Mouse (Mus musculus): ENCODE measurements around the gene Gm3250. TPM values are rescaled to one million over a fixed set of nuclear protein-coding genes. Genes with fewer than 3 reads are reported as not detected.
"Not testable (repeated sequence)": the region's sequence is repeated elsewhere in the genome, so short reads cannot be mapped to it uniquely, and the experiment has no call there.

The Gm3250 gene
- polyA plus RNA-seq, 1 experiment from 2014 or later: not detected

- H3K27ac ChIP-seq; H3K4me2 ChIP-seq; H3K9me3 ChIP-seq (replicated peaks); H3K4me1 ChIP-seq (replicated peaks); H3K36me3 ChIP-seq; H3K27me3 ChIP-seq; ATAC-seq (ENCODE audit: low read depth); DNase-seq; H3K9ac ChIP-seq; H3K4me3 ChIP-seq (replicated peaks): not testable (repeated sequence)
- 52% methylated on average over 1 of the region's 1 CpGs for WGBS (ENCODE audit: insufficient replicate concordance)
These were observed 31.7 kb downstream of the Gm3250 start for GRCm38 (mm10) chr10:77750686-77751085.

DNA sequence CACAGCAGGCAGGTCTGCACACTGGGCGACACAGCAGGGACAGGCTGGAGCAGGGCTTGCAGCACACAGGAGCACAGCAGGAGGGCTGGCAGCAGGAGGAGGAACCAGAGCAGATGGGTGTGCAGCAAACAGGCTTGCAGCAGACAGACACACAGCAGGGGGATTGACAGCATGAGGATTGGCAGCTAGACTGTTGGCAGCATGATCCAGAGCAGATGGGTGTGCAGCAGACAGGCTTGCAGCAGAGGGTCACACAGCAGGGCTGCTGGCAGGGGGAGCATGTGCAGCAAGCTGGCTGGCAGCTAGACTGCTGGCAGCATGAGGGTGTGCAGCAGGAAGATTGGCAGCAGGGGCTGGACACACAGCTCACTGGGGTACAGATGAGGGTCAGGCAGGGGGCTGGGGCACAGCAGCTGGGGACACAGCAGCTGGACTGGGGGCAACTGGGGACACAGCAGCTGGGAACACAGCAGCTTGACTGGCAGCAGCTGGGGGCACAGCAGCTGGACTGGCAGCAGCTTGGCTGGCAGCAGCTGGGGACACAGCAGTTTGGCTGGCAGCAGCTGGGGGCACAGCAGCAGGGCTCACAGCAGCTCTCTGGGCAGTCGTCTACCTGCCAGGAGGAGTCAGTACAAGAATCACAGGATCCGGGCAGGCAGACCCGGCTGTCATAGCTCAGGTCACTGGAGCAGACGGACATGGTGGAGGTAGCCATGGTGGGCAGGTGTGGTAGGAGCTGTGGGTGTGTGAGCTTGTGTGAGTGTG lies 40.2 kb downstream of the Gm3250 start, which contains the start of gene Gm18596:
Gm18596 (minus strand) TSS at position 715 of the 765 bp plus-strand sequence.
- not testable (repeated sequence) for DNase-seq; H3K9me3 ChIP-seq (replicated peaks)
- 65% methylated on average over 4 of the region's 5 CpGs for WGBS (ENCODE audit: insufficient replicate concordance)

DNA sequence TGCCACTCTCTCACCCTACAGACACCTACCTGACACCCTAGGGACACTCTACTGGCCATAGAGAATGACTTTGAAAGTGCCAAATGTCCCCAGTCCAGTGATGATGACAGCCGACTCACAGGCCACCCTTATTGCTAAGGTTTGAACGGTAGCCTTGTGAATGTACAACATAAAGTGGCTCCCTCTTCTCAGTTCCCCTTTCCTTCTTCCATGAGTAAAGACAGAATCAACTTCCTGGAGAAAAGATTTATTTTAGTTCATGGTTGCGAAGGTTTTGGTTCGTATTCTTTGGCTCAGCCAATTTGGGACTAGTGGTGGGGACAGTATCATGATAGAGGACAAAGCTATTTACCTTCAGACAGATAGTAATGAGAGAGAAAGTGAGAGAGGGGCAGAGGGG lies 43.4 kb downstream of the Gm3250 start:
- 56% methylated on average over 4 of the region's 4 CpGs for WGBS (ENCODE audit: insufficient replicate concordance)
- H3K27me3 ChIP-seq: no peaks in the 10 kb centered on the region
- H3K4me3 ChIP-seq (replicated peaks): no peak overlapping the region
- H3K9ac ChIP-seq: no peak overlapping the region
- no peak overlapping the region for H3K4me2 ChIP-seq
- DNase-seq (no peak), ATAC-seq (ENCODE audit: low read depth) (no peak)
- no peaks in the 10 kb centered on the region for H3K4me1 ChIP-seq (replicated peaks)
- H3K36me3 ChIP-seq: no peaks in the 10 kb centered on the region
- H3K9me3 ChIP-seq (replicated peaks): peaks cover 3% of the 10 kb centered on the region; the same call in 1 of the 2 replicates
- no peak overlapping the region for H3K27ac ChIP-seq

More for the DNA sequence above, 40.2 kb downstream of the Gm3250 start, which contains the start of gene Gm18596:
- H3K4me2 ChIP-seq; H3K9ac ChIP-seq; H3K4me3 ChIP-seq (replicated peaks); H3K4me1 ChIP-seq (replicated peaks); ATAC-seq (ENCODE audit: low read depth); H3K36me3 ChIP-seq; H3K27me3 ChIP-seq; H3K27ac ChIP-seq: not testable (repeated sequence)

DNA sequence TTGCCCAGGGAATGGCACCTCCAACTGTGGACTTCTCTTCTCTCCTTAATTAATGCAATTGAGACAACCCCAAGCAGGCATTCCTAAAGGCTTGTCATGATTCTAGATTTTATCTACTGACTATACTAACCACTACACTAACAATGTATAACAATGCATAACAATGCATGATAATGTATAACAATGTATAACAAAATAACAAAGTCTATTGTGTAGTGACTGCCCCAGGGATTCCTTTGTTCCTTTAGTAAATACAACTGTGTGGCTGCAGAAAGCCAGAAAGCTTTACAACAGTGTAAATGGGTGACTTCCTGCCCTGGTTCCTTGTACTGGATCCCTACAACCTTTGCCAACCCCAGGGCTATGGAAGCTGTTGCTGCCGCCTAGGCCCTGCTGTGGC lies 46.4 kb downstream of the Gm3250 start:
- WGBS (ENCODE audit: insufficient replicate concordance): 79% methylated on average over 1 of the region's 1 CpGs
- ATAC-seq (ENCODE audit: low read depth): no peak
- no peak overlapping the region for H3K9ac ChIP-seq

More for the DNA sequence above, 46.4 kb downstream of the Gm3250 start:
- Histone ChIP-seq H3K4me3 (replicated peaks) (no peak overlapping the region), H3K27me3 (no peaks in the 10 kb centered on the region), H3K9me3 (replicated peaks) (peaks cover 3% of the 10 kb centered on the region; the same call in 1 of the 2 replicates), H3K4me1 (replicated peaks) (no peaks in the 10 kb centered on the region), H3K36me3 (no peaks in the 10 kb centered on the region), H3K27ac (no peak overlapping the region), H3K4me2 (no peak overlapping the region)
- DNase-seq: no peak

Other genes starting within 250 kb of the Gm3250 start
- 64.1 and 73.2 TPM in 2 replicates for gene Pttg1ip, start 200.8 kb downstream of the Gm3250 start, polyA plus RNA-seq (2015; fragmentation: Nextera tagmentation; extraction: Ambion mirVana)
- gene Sumo3, start 176.4 kb downstream of the Gm3250 start, polyA plus RNA-seq (2015; fragmentation: Nextera tagmentation; extraction: Ambion mirVana): 118 and 127 TPM in 2 replicates
- 1.1 and 5.3 TPM in 2 replicates for gene Gm49325, start 176.3 kb downstream of the Gm3250 start, polyA plus RNA-seq (2015; fragmentation: Nextera tagmentation; extraction: Ambion mirVana)
- gene Ube2g2, start 160.3 kb downstream of the Gm3250 start, polyA plus RNA-seq (2015; fragmentation: Nextera tagmentation; extraction: Ambion mirVana): 47.2 and 50.1 TPM in 2 replicates
- 0.07 and 0.10 TPM in 2 replicates for gene Tspear, start 96.0 kb downstream of the Gm3250 start, polyA plus RNA-seq (2015; fragmentation: Nextera tagmentation; extraction: Ambion mirVana)
- not detected in 2 replicates for gene Gm19402, start 91.8 kb downstream of the Gm3250 start, polyA plus RNA-seq (2015; fragmentation: Nextera tagmentation; extraction: Ambion mirVana)
- not detected in 2 replicates for gene Gm9508, start 85.3 kb downstream of the Gm3250 start, polyA plus RNA-seq (2015; fragmentation: Nextera tagmentation; extraction: Ambion mirVana)
- not detected in 2 replicates for gene Gm10272, start 75.9 kb downstream of the Gm3250 start, polyA plus RNA-seq (2015; fragmentation: Nextera tagmentation; extraction: Ambion mirVana)
- gene Gm10024, start 71.1 kb downstream of the Gm3250 start, polyA plus RNA-seq (2015; fragmentation: Nextera tagmentation; extraction: Ambion mirVana): not detected in 2 replicates
- gene Gm10142, start 66.7 kb downstream of the Gm3250 start, polyA plus RNA-seq (2015; fragmentation: Nextera tagmentation; extraction: Ambion mirVana): not detected in 2 replicates
- gene Krtap12-1, start 61.9 kb downstream of the Gm3250 start, polyA plus RNA-seq (2015; fragmentation: Nextera tagmentation; extraction: Ambion mirVana): not detected in 2 replicates
- not detected in 2 replicates for gene Gm10100, start 56.1 kb downstream of the Gm3250 start, polyA plus RNA-seq (2015; fragmentation: Nextera tagmentation; extraction: Ambion mirVana)
- gene Gm18596, start 39.9 kb downstream of the Gm3250 start, polyA plus RNA-seq (2015; fragmentation: Nextera tagmentation; extraction: Ambion mirVana): not detected in 2 replicates
- gene Gm9736, start 31.2 kb downstream of the Gm3250 start, polyA plus RNA-seq (2015; fragmentation: Nextera tagmentation; extraction: Ambion mirVana): not detected in 2 replicates
- not detected in 2 replicates for gene Gm3233, start 22.9 kb downstream of the Gm3250 start, polyA plus RNA-seq (2015; fragmentation: Nextera tagmentation; extraction: Ambion mirVana)
- not detected in 2 replicates for gene Gm3238, start 11.2 kb downstream of the Gm3250 start, polyA plus RNA-seq (2015; fragmentation: Nextera tagmentation; extraction: Ambion mirVana)
- gene Gm7138, start 5.6 kb downstream of the Gm3250 start, polyA plus RNA-seq (2015; fragmentation: Nextera tagmentation; extraction: Ambion mirVana): not detected in 2 replicates
- not detected in 2 replicates for gene Gm7137, start 5.7 kb upstream of the Gm3250 start, polyA plus RNA-seq (2015; fragmentation: Nextera tagmentation; extraction: Ambion mirVana)
- not detected in 2 replicates for gene Gm9639, start 12.5 kb upstream of the Gm3250 start, polyA plus RNA-seq (2015; fragmentation: Nextera tagmentation; extraction: Ambion mirVana)
- not detected in 2 replicates for gene Gm19668, start 16.6 kb upstream of the Gm3250 start, polyA plus RNA-seq (2015; fragmentation: Nextera tagmentation; extraction: Ambion mirVana)
- not detected in 2 replicates for gene Gm9507, start 29.3 kb upstream of the Gm3250 start, polyA plus RNA-seq (2015; fragmentation: Nextera tagmentation; extraction: Ambion mirVana)
- gene Gm2696, start 32.1 kb upstream of the Gm3250 start, polyA plus RNA-seq (2015; fragmentation: Nextera tagmentation; extraction: Ambion mirVana): not detected in 2 replicates
- not detected in 2 replicates for gene Krtap10-4, start 44.6 kb upstream of the Gm3250 start, polyA plus RNA-seq (2015; fragmentation: Nextera tagmentation; extraction: Ambion mirVana)
- gene Krtap10-10, start 53.4 kb upstream of the Gm3250 start, polyA plus RNA-seq (2015; fragmentation: Nextera tagmentation; extraction: Ambion mirVana): not detected in 2 replicates
- gene Gm36176, start 64.3 kb upstream of the Gm3250 start, polyA plus RNA-seq (2015; fragmentation: Nextera tagmentation; extraction: Ambion mirVana): not detected in 2 replicates
- not detected in 2 replicates for gene Gm10318, start 70.3 kb upstream of the Gm3250 start, polyA plus RNA-seq (2015; fragmentation: Nextera tagmentation; extraction: Ambion mirVana)
- gene Gm3285, start 79.4 kb upstream of the Gm3250 start, polyA plus RNA-seq (2015; fragmentation: Nextera tagmentation; extraction: Ambion mirVana): not detected in 2 replicates
- gene Lrrc3, start 120.0 kb upstream of the Gm3250 start, polyA plus RNA-seq (2015; fragmentation: Nextera tagmentation; extraction: Ambion mirVana): 8.6 and 10.1 TPM in 2 replicates
- 0.73 and 0.94 TPM in 2 replicates for gene Trpm2, start 188.0 kb upstream of the Gm3250 start, polyA plus RNA-seq (2015; fragmentation: Nextera tagmentation; extraction: Ambion mirVana)
- 4.6 and 5.7 TPM in 2 replicates for gene 1810043G02Rik, start 196.0 kb upstream of the Gm3250 start, polyA plus RNA-seq (2015; fragmentation: Nextera tagmentation; extraction: Ambion mirVana)
- 94.0 and 98.3 TPM in 2 replicates for gene Pfkl, start 227.5 kb upstream of the Gm3250 start, polyA plus RNA-seq (2015; fragmentation: Nextera tagmentation; extraction: Ambion mirVana)